ENCODE assay signal across 8 mouse cellular contexts in genomic region chr7:19309884-19310641, GRCm38 (mm10). TPM values are rescaled to one million over a fixed set of nuclear protein-coding genes. Genes with fewer than 3 reads are reported as not detected.
DNase-seq lines count a peak whose midpoint lies in the region; ATAC-seq and TF ChIP-seq lines count a peak whose summit lies in the region.

Gene Fosb (minus strand): TSS chr7:19310051.

- peak within 1 kb of the TSS; percentile 94 for H3K4me2 ChIP-seq in forebrain, postnatal 0 days (ENCODE audit: low read depth)
- H3K4me2 ChIP-seq in lung, embryonic 14.5 days, result peak within 1 kb of the TSS; percentile 100

- H3K4me3 ChIP-seq in cerebellum, adult 2 months (replicated peaks; ENCODE audit: insufficient read depth, low read depth, low read length), result peak within 1 kb of the TSS; percentile 74
- peak within 1 kb of the TSS; percentile 60 for H3K4me3 ChIP-seq in forebrain, postnatal 0 days (ENCODE audit: low read depth, low read length)
- H3K4me3 ChIP-seq in lung, embryonic 14.5 days (ENCODE audit: low read depth, low read length), result peak within 1 kb of the TSS; percentile 57

- H3K9me3 ChIP-seq in forebrain, postnatal 0 days (ENCODE audit: low read length), result no peaks in the 10 kb centered on the region
- no peaks in the 10 kb centered on the region for H3K9me3 ChIP-seq in lung, embryonic 14.5 days (ENCODE audit: low read depth, low read length)

- DNase-seq in MEL-GATA-1-ER (ENCODE audit: extremely low read depth, low read depth), result peak; percentile 75
- peak; percentile 97 for DNase-seq in cerebellum, adult 2 months
- peak; percentile 98 for DNase-seq in forebrain, postnatal 0 days
- DNase-seq in heart, postnatal 4 days, result peak; percentile 97
- peak; percentile 93 to 96 for DNase-seq in layer of hippocampus, adult 8-10 months (ENCODE audit: low spot score in 2 of 2)
- DNase-seq in lung, embryonic 14.5 days, result peak; percentile 99
- DNase-seq in testis, postnatal 14 days (ENCODE audit: low spot score), result peak; percentile 94

- H3K4me1 ChIP-seq in cerebellum, adult 2 months (ENCODE audit: control insufficient read depth, insufficient read depth, low read length), result peaks cover 3% of the 10 kb centered on the region; the same call in 1 of the 2 replicates
- H3K4me1 ChIP-seq in forebrain, postnatal 0 days (ENCODE audit: insufficient read depth), result peaks cover 4% of the 10 kb centered on the region
- no peaks in the 10 kb centered on the region for H3K4me1 ChIP-seq in lung, embryonic 14.5 days (ENCODE audit: insufficient read depth)

- H3K27me3 ChIP-seq in cerebellum, adult 2 months (ENCODE audit: control insufficient read depth, insufficient read depth, low read length), result no peaks in the 10 kb centered on the region; the same call in 1 of the 2 replicates
- peaks cover 23% of the 10 kb centered on the region for H3K27me3 ChIP-seq in forebrain, postnatal 0 days (ENCODE audit: insufficient read depth, low read length)
- peaks cover 24% of the 10 kb centered on the region for H3K27me3 ChIP-seq in lung, embryonic 14.5 days (ENCODE audit: insufficient read depth, low read length)

- WGBS in cerebellum, adult 2 months, result under 1% methylated on average over 49 of the region's 49 CpGs
- WGBS in forebrain, postnatal 0 days, result 3% methylated on average over 48 of the region's 49 CpGs
- under 1% methylated on average over 49 of the region's 49 CpGs for WGBS in lung, embryonic 14.5 days

- H3K9ac ChIP-seq in forebrain, postnatal 0 days, result peak within 1 kb of the TSS; percentile 45
- peak within 1 kb of the TSS; percentile 58 for H3K9ac ChIP-seq in lung, embryonic 14.5 days

- ATAC-seq in forebrain, postnatal 0 days, result peak; percentile 87
- peak; percentile 78 for ATAC-seq in lung, embryonic 14.5 days (ENCODE audit: insufficient read depth)
- ATAC-seq in neutrophil, adult 5-6 weeks (ENCODE audit: extremely low read depth, insufficient number of reproducible peaks, low FRiP score, poor library complexity, severe bottlenecking), result peak; percentile 74

- H3K36me3 ChIP-seq in forebrain, postnatal 0 days (ENCODE audit: insufficient read depth), result no peaks in the 10 kb centered on the region
- H3K36me3 ChIP-seq in lung, embryonic 14.5 days (ENCODE audit: insufficient read depth), result no peaks in the 10 kb centered on the region

- H3K27ac ChIP-seq in cerebellum, adult 2 months (ENCODE audit: insufficient read depth, low read length), result no peak within 1 kb of the TSS
- no peak within 1 kb of the TSS for H3K27ac ChIP-seq in forebrain, postnatal 0 days (ENCODE audit: low read depth, low read length)
- H3K27ac ChIP-seq in lung, embryonic 14.5 days (ENCODE audit: low read depth), result 0 out of 2 replicates have a peak within 1 kb of the TSS, but pooled peaks have one; percentile 18

- TF ChIP-seq CTCF in cerebellum, adult 2 months (IDR thresholded peaks at IDR 0.05; ENCODE audit: borderline replicate concordance, insufficient read depth, low read depth, low read length), result peak; percentile 44; the same call in 1 of the 2 replicates
- peak; percentile 65 for TF ChIP-seq CTCF in forebrain, postnatal 0 days (IDR thresholded peaks at IDR 0.05; ENCODE audit: low read depth)
- TF ChIP-seq CTCF in lung, embryonic 14.5 days (IDR thresholded peaks at IDR 0.05; ENCODE audit: low read depth), result peak; percentile 69

- TF ChIP-seq POLR2A in cerebellum, adult 2 months (IDR thresholded peaks at IDR 0.05; ENCODE audit: borderline replicate concordance, insufficient read depth, low read length), result peak; percentile 22; the same call in 1 of the 2 replicates

RNA-seq across cellular contexts. Expression of gene Fosb, which starts in this region (rescaled TPM):
- polyA plus RNA-seq in cerebellum, adult 2 months (2012; rRNA removed), result 0.67 and 0.71 TPM in 2 replicates
- total RNA-seq in forebrain, postnatal 0 days (2014; rRNA removed), result 1.6 and 5.1 TPM in 2 replicates
- 0.28 and 0.36 TPM in 2 replicates for polyA plus RNA-seq in forebrain, postnatal 0 days (2015; fragmentation: Nextera tagmentation; extraction: Ambion mirVana)
- total RNA-seq in heart, postnatal 4 days (2021), result under 1 TPM; 0.52 to 0.86 TPM
- 10 to 100 TPM in 3 of 4 experiments, 1 to 10 TPM in 1; 5.4 to 13.8 (median 10.7) TPM for total RNA-seq in layer of hippocampus, adult 8-10 months (2022)
- not detected in 2 replicates for polyA plus RNA-seq in lung, embryonic 14.5 days (2014; fragmentation: Nextera tagmentation; extraction: Ambion mirVana)
- 60.5 and 64.4 TPM in 2 replicates for total RNA-seq in neutrophil, adult 5-6 weeks (2017)

Comparison
In these comparisons a context has a peak if more than half of its experiments do, and no peak if none do; other contexts are left out.
1. Peak in DNase-seq and H3K4me3 ChIP-seq in cerebellum, adult 2 months; RNA of the gene not detected or under 1 TPM.
2. Peak in DNase-seq in heart, postnatal 4 days; RNA of the gene not detected or under 1 TPM.
3. Peak in DNase-seq, ATAC-seq, H3K4me3 ChIP-seq, H3K27ac ChIP-seq, H3K9ac ChIP-seq and H3K4me2 ChIP-seq in lung, embryonic 14.5 days; RNA of the gene not detected or under 1 TPM.